Mouse (Mus musculus) olfactory bulb, adult 2 months (tissue): ENCODE results near the gene Prom1. TPM values are rescaled to one million over a fixed set of nuclear protein-coding genes. Genes with fewer than 3 reads are reported as not detected.

Experiments used
- H3K27ac ChIP-seq: fragments of 200-500 bp; 2 replicates; pipeline ENCODE4 v1.5.1; 2012; ENCODE audit warnings: low read depth, low read length; ENCODE audit not compliant: insufficient read depth
- H3K4me1 ChIP-seq: fragments of 200-500 bp; 2 replicates; pipeline ENCODE4 v1.6.1; 2012; ENCODE audit warnings: low read length; ENCODE audit not compliant: control insufficient read depth, insufficient read depth
- H3K4me3 ChIP-seq: fragments of 200-500 bp; 2 replicates; pipeline ENCODE4 v1.5.1; 2012; ENCODE audit warnings: mild to moderate bottlenecking, low read depth, low read length, moderate library complexity; ENCODE audit not compliant: insufficient read depth
- CTCF ChIP-seq: fragments of 200-500 bp; IDR thresholded peaks from 2 replicates; pipeline ENCODE4 v1.5.1; 2012; ENCODE audit warnings: low read depth, mild to moderate bottlenecking, low read length, moderate library complexity; ENCODE audit not compliant: insufficient read depth
- POLR2A ChIP-seq: fragments of 200-500 bp; IDR thresholded peaks from 2 replicates; pipeline ENCODE4 v1.6.1; 2012; ENCODE audit warnings: mild to moderate bottlenecking, low read depth, low read length, moderate library complexity; ENCODE audit not compliant: insufficient read depth
- WGBS: fragments of 180-500 bp; shearing (Covaris S2); methylation state at CpG from one replicate; pipeline ENCODE4 v1.1.7; 2018; 5-methylcytosine and 5-hydroxymethylcytosine counted together
- polyA plus RNA-seq: library from polyadenylated mRNA; stranded (reverse); fragments of >200 nt; gene quantifications from 2 replicates; pipeline ENCODE4 v1.2.4, GENCODE M21; 2012; ENCODE audit warnings: low replicate concordance; ENCODE audit not compliant: missing spikeins, insufficient read depth, insufficient read length

Gene Prom1
- polyA plus RNA-seq, 1 experiment: not detected

DNA sequence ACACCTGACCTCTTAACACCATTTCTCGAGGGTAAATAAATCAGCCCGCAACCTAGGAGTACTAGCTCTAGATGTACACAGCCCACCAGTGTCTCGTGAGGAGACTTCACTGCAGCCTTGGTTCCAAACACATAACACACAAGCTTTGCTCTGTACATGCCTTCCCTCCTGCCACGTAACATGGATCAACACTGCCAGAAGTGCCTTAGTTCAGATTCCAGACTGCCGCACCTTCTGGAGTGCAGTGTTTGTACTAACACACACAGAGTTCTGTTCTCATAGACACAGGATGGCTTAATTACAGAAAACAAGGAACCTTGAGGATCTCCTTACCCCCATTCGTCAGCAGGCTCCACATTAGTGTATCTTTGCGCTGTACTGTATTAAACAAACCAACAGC lies 6.1 kb downstream of the Prom1 start:
- Histone ChIP-seq H3K4me3 (no peak overlapping the region), H3K27ac (no peak overlapping the region), H3K4me1 (peaks cover 5% of the 10 kb centered on the region; the same call in 1 of the 2 replicates)
- TF ChIP-seq POLR2A (no peak), CTCF (no peak)
- WGBS: 84% methylated on average over 7 of the region's 7 CpGs

GRCm38 (mm10) chr5:44087034-44087433 lies 14.8 kb downstream of the Prom1 start:
- H3K4me3 ChIP-seq: no peak overlapping the region
- no peaks in the 10 kb centered on the region for H3K4me1 ChIP-seq
- TF ChIP-seq POLR2A: no peak
- TF ChIP-seq CTCF: no peak
- 58% methylated on average over 5 of the region's 5 CpGs for WGBS
- no peak overlapping the region for H3K27ac ChIP-seq

DNA sequence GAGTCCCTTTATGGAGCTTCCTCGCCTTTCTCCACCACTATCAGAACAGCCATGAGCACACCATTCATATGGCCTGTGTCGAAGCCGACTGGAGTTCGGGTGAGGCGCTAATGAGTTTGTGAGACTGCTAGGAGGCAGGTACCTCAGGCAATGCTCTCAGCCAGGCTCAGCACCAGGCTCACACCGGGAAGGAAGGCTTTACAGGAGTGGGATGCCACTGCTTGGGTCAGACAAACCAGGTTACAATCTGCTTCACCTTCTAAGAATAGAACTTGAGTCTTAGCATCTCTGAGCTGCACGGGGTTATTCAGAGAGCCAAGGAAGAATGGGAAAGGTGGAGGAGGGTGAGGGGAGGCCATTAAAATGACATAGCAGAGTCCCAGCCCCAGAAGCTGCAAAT lies 16.0 kb downstream of the Prom1 start:
- no peaks in the 10 kb centered on the region for H3K4me1 ChIP-seq
- no peak overlapping the region for H3K27ac ChIP-seq
- TF ChIP-seq POLR2A: no peak
- no peak for TF ChIP-seq CTCF
- no peak overlapping the region for H3K4me3 ChIP-seq
- WGBS: 87% methylated on average over 7 of the region's 7 CpGs

- H3K4me1 ChIP-seq: no peaks in the 10 kb centered on the region
- no peak overlapping the region for H3K4me3 ChIP-seq
- TF ChIP-seq CTCF (no peak), POLR2A (no peak)
- H3K27ac ChIP-seq: no peak overlapping the region
- WGBS: 85% methylated on average over 1 of the region's 1 CpGs
Measured at GRCm38 (mm10) chr5:44081108-44081507, 20.7 kb downstream of the Prom1 start.

- TF ChIP-seq CTCF: no peak
- TF ChIP-seq POLR2A: no peak
- Histone ChIP-seq H3K4me1 (no peaks in the 10 kb centered on the region), H3K27ac (no peak overlapping the region), H3K4me3 (no peak overlapping the region)
- WGBS: 87% methylated on average over 8 of the region's 8 CpGs
Measured at GRCm38 (mm10) chr5:44080276-44081054, 21.4 kb downstream of the Prom1 start.

DNA sequence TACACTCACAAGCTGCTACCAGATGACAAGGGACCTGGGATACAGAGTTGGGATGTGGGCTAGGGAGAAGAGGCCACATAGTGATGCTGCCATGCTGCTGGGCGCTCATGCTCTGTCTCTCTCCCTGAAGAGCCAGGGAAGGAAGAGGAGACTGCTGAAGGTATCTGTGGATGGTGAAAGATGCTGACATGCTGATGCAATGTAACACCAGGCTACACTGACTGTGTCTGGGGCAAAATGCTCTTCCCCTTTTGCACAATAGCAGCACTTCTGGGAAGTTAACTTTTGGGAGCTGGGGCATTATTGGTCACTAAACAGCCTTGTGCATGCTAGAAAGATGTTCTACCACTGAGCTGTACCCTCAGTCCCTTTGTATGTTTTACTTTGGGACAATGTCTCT lies 26.4 kb downstream of the Prom1 start:
- H3K4me3 ChIP-seq: no peak overlapping the region

DNA sequence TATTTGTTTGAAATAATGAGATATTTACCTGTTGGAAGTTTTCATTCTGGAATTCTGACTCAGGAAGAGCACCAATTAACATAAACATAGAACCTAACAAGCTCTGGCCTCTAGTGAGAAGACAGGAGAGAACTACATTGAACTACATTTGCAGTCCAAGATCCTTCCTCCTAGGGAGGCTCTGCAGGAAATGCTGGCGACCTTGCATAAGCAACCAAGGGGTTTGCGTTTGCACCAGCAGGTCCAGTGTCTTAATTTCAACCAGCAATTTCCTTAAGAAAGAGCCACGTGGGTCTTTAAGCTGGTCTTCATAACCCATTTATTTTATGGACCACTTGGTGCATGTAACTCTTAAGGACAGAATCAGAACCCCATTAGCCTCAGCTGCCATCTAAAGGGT lies 28.2 kb downstream of the Prom1 start:
- TF ChIP-seq POLR2A: no peak
- Histone ChIP-seq H3K4me3 (no peak overlapping the region), H3K27ac (no peak overlapping the region), H3K4me1 (no peaks in the 10 kb centered on the region)
- 75% methylated on average over 3 of the region's 3 CpGs for WGBS

More for the DNA sequence above, 26.4 kb downstream of the Prom1 start:
- TF ChIP-seq POLR2A (no peak), CTCF (no peak)
- WGBS: 96% methylated on average over 1 of the region's 1 CpGs
- Histone ChIP-seq H3K4me1 (no peaks in the 10 kb centered on the region), H3K27ac (no peak overlapping the region)

DNA sequence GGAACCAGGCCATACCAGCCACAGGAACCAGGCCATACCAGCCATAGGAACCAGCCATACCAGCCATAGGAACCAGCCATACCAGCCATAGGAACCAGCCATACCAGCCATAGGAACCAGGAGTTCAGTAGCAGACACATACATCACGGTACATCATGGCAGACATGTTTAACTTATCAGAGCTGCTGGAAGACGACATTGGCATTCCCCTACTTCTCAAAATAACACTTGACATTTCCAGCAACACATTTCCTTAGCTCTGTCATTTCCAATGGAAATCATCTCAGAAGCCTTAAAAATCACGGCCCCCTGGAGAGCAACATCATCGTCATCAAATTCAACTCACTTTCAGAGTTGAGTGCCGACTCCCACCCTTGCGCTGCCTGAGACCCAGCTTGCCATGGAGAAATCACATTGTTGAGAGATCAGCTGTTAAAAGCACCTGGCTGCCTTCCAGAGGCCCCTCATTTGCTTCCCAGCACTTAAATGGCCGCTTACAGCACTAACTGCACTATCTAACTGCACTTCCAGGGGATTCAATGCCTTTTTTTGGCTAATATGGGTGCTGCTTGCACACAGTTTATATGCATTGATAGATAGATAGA lies 31.2 kb downstream of the Prom1 start:
- H3K4me3 ChIP-seq: no peak overlapping the region
- TF ChIP-seq CTCF: no peak
- H3K27ac ChIP-seq: no peak overlapping the region
- WGBS: 88% methylated on average over 7 of the region's 7 CpGs
- H3K4me1 ChIP-seq: no peaks in the 10 kb centered on the region

DNA sequence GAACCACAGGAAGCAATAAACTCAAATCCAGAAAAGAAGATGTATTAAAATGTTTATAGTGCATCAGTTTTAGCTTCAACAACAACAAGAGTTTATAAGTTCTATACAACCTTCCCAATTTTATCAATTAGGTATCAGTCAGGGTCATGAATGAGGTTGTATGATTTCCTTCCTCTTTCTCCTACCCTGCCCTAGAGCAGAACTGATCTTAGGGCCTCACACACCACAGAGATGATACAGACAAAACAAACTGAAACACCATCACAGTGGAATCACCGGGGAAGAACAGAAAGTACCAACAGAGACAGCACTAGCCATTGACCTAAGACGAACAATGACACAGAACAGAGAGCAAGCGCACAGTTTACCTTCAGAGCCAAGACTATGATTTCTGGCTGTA lies 43.6 kb downstream of the Prom1 start:
- Histone ChIP-seq H3K4me3 (no peak overlapping the region), H3K27ac (no peak overlapping the region), H3K4me1 (no peaks in the 10 kb centered on the region)
- WGBS: 97% methylated on average over 3 of the region's 3 CpGs
- TF ChIP-seq CTCF (no peak), POLR2A (no peak)
